Mouse (Mus musculus) E14TG2a.4 (cell line): ENCODE measurements around the gene Mov10.
"Not testable (repeated sequence)": the region's sequence is repeated elsewhere in the genome, so short reads cannot be mapped to it uniquely, and the experiment has no call there.

Experiments used
- H3K27me3 ChIP-seq: 2 replicates; pipeline ENCODE4 v1.6.1; 2014; ENCODE audit warnings: low read length, control low read depth; ENCODE audit not compliant: insufficient read depth
- H3K36me3 ChIP-seq: 2 replicates; pipeline ENCODE4 v1.6.1; 2014; ENCODE audit warnings: low read length, control low read depth; ENCODE audit not compliant: insufficient read depth
- H3K4me1 ChIP-seq: replicated peaks from 2 replicates; pipeline ENCODE4 v1.6.1; 2014; ENCODE audit warnings: low read depth, low read length, control low read depth
- H3K4me3 ChIP-seq: replicated peaks from 2 replicates; pipeline ENCODE4 v1.5.1; 2014; ENCODE audit warnings: mild to moderate bottlenecking, low read length
- H3K9me3 ChIP-seq: 2 replicates; pipeline ENCODE4 v1.6.1; 2014; ENCODE audit warnings: low read length, control low read depth
- CTCF ChIP-seq: conservative IDR thresholded peaks from 2 replicates; pipeline ENCODE4 v1.5.1; 2014; ENCODE audit warnings: low read length
- NANOG ChIP-seq: IDR thresholded peaks from 2 replicates; pipeline ENCODE4 v1.6.1; 2014; ENCODE audit warnings: borderline replicate concordance, low read length, mixed read lengths
- POU5F1 ChIP-seq: IDR thresholded peaks from 2 replicates; pipeline ENCODE4 v1.6.1; 2014; ENCODE audit warnings: low read length, borderline replicate concordance

The Mov10 gene

GRCm38 (mm10) chr3:104817991-104818748 lies at the start of gene Mov10:
Gene Mov10 (minus strand): TSS chr3:104818563.
- no peaks in the 10 kb centered on the region for H3K9me3 ChIP-seq
- peak within 1 kb of the TSS; percentile 93 for H3K4me3 ChIP-seq
- H3K4me1 ChIP-seq = peaks cover 77% of the 10 kb centered on the region
- no peak for TF ChIP-seq POU5F1
- no peak for TF ChIP-seq NANOG
- TF ChIP-seq CTCF = no peak
- H3K36me3 ChIP-seq = peaks cover 28% of the 10 kb centered on the region
- no peaks in the 10 kb centered on the region for H3K27me3 ChIP-seq

- not testable (repeated sequence) for H3K4me3 ChIP-seq, H3K27me3 ChIP-seq, H3K9me3 ChIP-seq
- Histone ChIP-seq H3K36me3 (peaks cover 33% of the 10 kb centered on the region), H3K4me1 (peaks cover 31% of the 10 kb centered on the region)
Observed at GRCm38 (mm10) chr3:104866674-104867073, 48.3 kb upstream of the Mov10 start.

GRCm38 (mm10) chr3:104865341-104865788 lies 47.0 kb upstream of the Mov10 start:
- H3K4me3 ChIP-seq = peak overlapping the region; percentile 98
- no peak for TF ChIP-seq CTCF
- no peak for TF ChIP-seq POU5F1
- no peak for TF ChIP-seq NANOG
- H3K9me3 ChIP-seq = no peaks in the 10 kb centered on the region

GRCm38 (mm10) chr3:104864651-104865340 lies 46.4 kb upstream of the Mov10 start:
- Histone ChIP-seq H3K36me3 (peaks cover 29% of the 10 kb centered on the region), H3K4me3 (peak overlapping the region; percentile 98), H3K9me3 (no peaks in the 10 kb centered on the region), H3K27me3 (no peaks in the 10 kb centered on the region), H3K4me1 (peaks cover 50% of the 10 kb centered on the region)
- TF ChIP-seq NANOG (no peak), POU5F1 (no peak), CTCF (no peak)

More at GRCm38 (mm10) chr3:104865341-104865788, 47.0 kb upstream of the Mov10 start:
- H3K27me3 ChIP-seq = no peaks in the 10 kb centered on the region
- peaks cover 45% of the 10 kb centered on the region for H3K4me1 ChIP-seq
- H3K36me3 ChIP-seq = peaks cover 31% of the 10 kb centered on the region

- no peak for TF ChIP-seq POU5F1
Observed at GRCm38 (mm10) chr3:104863786-104864650, 45.7 kb upstream of the Mov10 start, which contains the start of the genes St7l and Capza1. Gene St7l (plus strand): TSS chr3:104864005. Gene Capza1 (minus strand): TSS chr3:104864505.

GRCm38 (mm10) chr3:104858560-104858959 lies 40.2 kb upstream of the Mov10 start:
- Histone ChIP-seq H3K4me1 (peaks cover 88% of the 10 kb centered on the region), H3K4me3 (no peak overlapping the region), H3K9me3 (no peaks in the 10 kb centered on the region), H3K36me3 (peaks cover 36% of the 10 kb centered on the region), H3K27me3 (no peaks in the 10 kb centered on the region)
- TF ChIP-seq NANOG (no peak), CTCF (no peak), POU5F1 (no peak)

More at GRCm38 (mm10) chr3:104863786-104864650, 45.7 kb upstream of the Mov10 start, which contains the start of the genes St7l and Capza1:
- no peaks in the 10 kb centered on the region for H3K27me3 ChIP-seq
- H3K4me1 ChIP-seq = peaks cover 58% of the 10 kb centered on the region
- H3K36me3 ChIP-seq = peaks cover 27% of the 10 kb centered on the region
- H3K9me3 ChIP-seq = no peaks in the 10 kb centered on the region
- H3K4me3 ChIP-seq = peak within 1 kb of the TSS; percentile 98

- no peak overlapping the region for H3K4me3 ChIP-seq
- no peaks in the 10 kb centered on the region for H3K9me3 ChIP-seq
- H3K4me1 ChIP-seq = peaks cover 71% of the 10 kb centered on the region
- no peak for TF ChIP-seq CTCF
- no peak for TF ChIP-seq POU5F1
- TF ChIP-seq NANOG = no peak
- no peaks in the 10 kb centered on the region for H3K27me3 ChIP-seq
- peaks cover 23% of the 10 kb centered on the region for H3K36me3 ChIP-seq
Observed at GRCm38 (mm10) chr3:104856106-104856505, 37.7 kb upstream of the Mov10 start.

GRCm38 (mm10) chr3:104854866-104855265 lies 36.5 kb upstream of the Mov10 start:
- H3K4me3 ChIP-seq = no peak overlapping the region
- no peak for TF ChIP-seq POU5F1
- TF ChIP-seq NANOG = no peak
- no peak for TF ChIP-seq CTCF
- H3K36me3 ChIP-seq = peaks cover 16% of the 10 kb centered on the region; the same call in 1 of the 2 replicates
- H3K4me1 ChIP-seq = peaks cover 59% of the 10 kb centered on the region
- H3K27me3 ChIP-seq = no peaks in the 10 kb centered on the region
- no peaks in the 10 kb centered on the region for H3K9me3 ChIP-seq
